Mouse (Mus musculus) bone marrow macrophage, adult 2 months (primary cell): ENCODE measurements around the gene Phf24.

Experiments
- CTCF ChIP-seq: IDR thresholded peaks from 2 replicates; pipeline ENCODE4 v1.5.1; 2012; ENCODE audit warnings: low read depth, mild to moderate bottlenecking, low read length, moderate library complexity
- POLR2A ChIP-seq: IDR thresholded peaks from 2 replicates; pipeline ENCODE4 v1.6.1; 2012; ENCODE audit warnings: mild to moderate bottlenecking, low read depth, low read length, borderline replicate concordance

GRCm38 (mm10) chr4:42955200-42955599 lies 38.7 kb downstream of the Phf24 start:
- TF ChIP-seq CTCF = no peak
- no peak for TF ChIP-seq POLR2A
